Mouse (Mus musculus) spleen, adult 2 months (tissue): Measurements from ENCODE around the gene Nrxn3.

Source experiments
- CTCF ChIP-seq: fragments of 200-500 bp; IDR thresholded peaks from 2 replicates; pipeline ENCODE4 v1.5.1; 2011; ENCODE audit warnings: mild to moderate bottlenecking, inconsistent platforms; ENCODE audit not compliant: insufficient read depth, insufficient read length, insufficient replicate concordance; ENCODE audit errors: extremely low read depth
- POLR2A ChIP-seq: fragments of 200-500 bp; IDR thresholded peaks from 2 replicates; pipeline ENCODE4 v1.6.1; 2011; ENCODE audit warnings: low read depth, low read length, inconsistent platforms

DNA sequence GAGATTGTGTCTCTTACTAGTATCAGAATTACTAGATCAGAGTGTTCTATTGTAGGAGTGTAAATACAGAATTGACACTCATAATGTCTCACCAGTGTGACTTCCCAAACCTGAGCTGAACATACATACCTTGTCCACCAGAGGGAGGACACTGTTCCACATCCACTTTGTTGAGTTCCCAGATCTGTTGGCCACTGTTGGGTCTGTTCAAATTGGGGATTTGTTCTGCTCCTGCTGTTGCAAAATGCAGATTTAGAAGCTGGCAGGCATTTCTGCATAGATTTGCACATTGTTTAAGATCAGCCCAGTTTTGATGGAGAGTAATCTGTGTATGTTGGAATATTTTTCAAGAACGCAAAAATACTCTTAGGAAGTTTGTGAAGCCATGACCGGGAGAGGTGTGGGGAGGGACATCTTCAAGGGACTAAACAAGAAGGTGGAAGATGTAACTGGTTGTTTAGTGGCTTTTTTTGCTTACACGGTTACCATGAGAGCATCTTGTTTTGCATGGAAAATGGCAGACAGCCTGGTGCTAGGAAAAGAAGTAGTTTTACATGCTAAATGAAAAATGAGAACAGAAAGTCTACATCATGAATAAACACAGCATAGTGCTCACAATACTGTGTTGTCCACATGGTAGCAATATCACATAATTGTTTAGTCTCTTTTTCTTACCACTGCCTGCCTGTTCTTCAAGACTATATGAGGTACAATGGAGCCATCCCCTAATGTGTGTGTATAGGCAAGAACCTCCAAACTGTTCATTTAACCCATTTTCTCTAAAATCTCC, 609.0 kb downstream of the Nrxn3 start:
- no peak for TF ChIP-seq CTCF
- TF ChIP-seq POLR2A: no peak
